Mouse (Mus musculus): Measurements from ENCODE around the gene Gnao1.

DNA sequence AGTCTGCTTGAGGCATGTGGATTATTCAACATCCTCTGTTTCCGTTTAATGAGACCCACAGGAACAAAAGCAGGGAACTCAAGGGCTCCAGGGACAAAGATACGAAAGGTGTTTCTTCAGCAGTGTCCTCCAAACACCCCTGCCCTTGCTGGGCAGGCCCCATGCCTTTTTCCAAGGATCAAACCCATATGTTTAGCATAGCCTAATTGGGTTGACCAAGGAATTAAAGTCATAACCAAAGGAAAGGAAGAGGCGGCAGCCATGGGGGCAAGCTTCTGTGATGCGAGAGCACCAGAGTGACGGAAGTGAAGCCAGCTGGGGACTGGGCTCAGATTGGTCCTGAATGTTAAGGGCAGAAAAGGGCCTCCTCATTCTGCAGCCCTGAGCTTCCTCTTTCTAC is 162.4 kb downstream of the Gnao1 start:
- TF ChIP-seq POLR2A (IDR thresholded peaks at IDR 0.05; ENCODE audit: control insufficient read depth, extremely low read depth, insufficient read depth, low read length, poor library complexity) (no peak), CTCF (IDR thresholded peaks at IDR 0.05; ENCODE audit: borderline replicate concordance, control insufficient read depth, extremely low read depth, insufficient read depth, low read length, poor library complexity) (no peak)

All from thymus, adult 2 months (tissue).